Mouse (Mus musculus): ENCODE results near the gene Egfl8. TPM values are rescaled to one million over a fixed set of nuclear protein-coding genes. Genes with fewer than 3 reads are reported as not detected.

Gene Egfl8
- polyA plus RNA-seq, 1 experiment from 2014 or later = 6.0 TPM

- no peak; the same call in 1 of the 2 replicates for ATAC-seq (ENCODE audit: low FRiP score, low TSS enrichment)
- WGBS = 21% methylated on average over 6 of the region's 6 CpGs
- Histone ChIP-seq H3K4me2 (replicated peaks; ENCODE audit: low read depth, low read length) (no peak overlapping the region), H3K36me3 (ENCODE audit: insufficient read depth, low read length) (peaks cover 56% of the 10 kb centered on the region), H3K9me3 (ENCODE audit: low read length) (no peaks in the 10 kb centered on the region), H3K4me1 (ENCODE audit: insufficient read depth, low read length) (no peaks in the 10 kb centered on the region), H3K9ac (replicated peaks; ENCODE audit: low read length) (no peak overlapping the region), H3K27me3 (ENCODE audit: insufficient read depth, low read length) (no peaks in the 10 kb centered on the region), H3K4me3 (ENCODE audit: low read length) (no peak overlapping the region), H3K27ac (ENCODE audit: low read length) (no peak overlapping the region)
These were observed 3.2 kb upstream of the Egfl8 start for GRCm38 (mm10) chr17:34618999-34619398.

DNA sequence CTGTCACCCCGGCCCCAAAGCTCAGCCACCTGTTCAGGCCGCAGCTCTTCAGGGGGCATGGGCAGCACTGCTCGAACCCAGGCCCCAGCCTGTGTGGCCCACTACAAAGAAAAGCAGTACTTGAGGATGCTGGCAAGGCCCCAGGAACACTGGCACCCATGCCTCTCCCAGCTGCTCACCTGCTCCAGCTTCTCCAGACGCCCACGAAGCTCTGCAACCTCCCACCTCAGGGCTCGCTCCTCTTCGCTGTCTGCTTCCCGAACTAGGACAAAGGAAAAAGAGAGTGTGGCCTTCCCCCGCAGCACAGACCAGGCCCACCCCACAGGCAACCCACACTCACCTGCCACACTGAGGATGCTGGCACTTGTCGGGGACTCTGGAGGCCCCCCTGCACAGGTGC, 1.9 kb downstream of the Egfl8 start:
- WGBS = 94% methylated on average over 10 of the region's 10 CpGs
- no peak overlapping the region for H3K9ac ChIP-seq (replicated peaks; ENCODE audit: low read length)
- H3K36me3 ChIP-seq (ENCODE audit: insufficient read depth, low read length) = peaks cover 66% of the 10 kb centered on the region
- peaks cover 4% of the 10 kb centered on the region; the same call in 1 of the 2 replicates for H3K4me1 ChIP-seq (ENCODE audit: insufficient read depth, low read length)
- no peak for ATAC-seq (ENCODE audit: low FRiP score, low TSS enrichment)
- no peaks in the 10 kb centered on the region for H3K9me3 ChIP-seq (ENCODE audit: low read length)
- no peak overlapping the region for H3K4me3 ChIP-seq (ENCODE audit: low read length)
- H3K27me3 ChIP-seq (ENCODE audit: insufficient read depth, low read length) = no peaks in the 10 kb centered on the region
- no peak overlapping the region for H3K27ac ChIP-seq (ENCODE audit: low read length)
- H3K4me2 ChIP-seq (replicated peaks; ENCODE audit: low read depth, low read length) = no peak overlapping the region

GRCm38 (mm10) chr17:34613054-34613645, 2.6 kb downstream of the Egfl8 start:
- H3K27me3 ChIP-seq (ENCODE audit: insufficient read depth, low read length) = no peaks in the 10 kb centered on the region
- WGBS = 80% methylated on average over 11 of the region's 11 CpGs

DNA sequence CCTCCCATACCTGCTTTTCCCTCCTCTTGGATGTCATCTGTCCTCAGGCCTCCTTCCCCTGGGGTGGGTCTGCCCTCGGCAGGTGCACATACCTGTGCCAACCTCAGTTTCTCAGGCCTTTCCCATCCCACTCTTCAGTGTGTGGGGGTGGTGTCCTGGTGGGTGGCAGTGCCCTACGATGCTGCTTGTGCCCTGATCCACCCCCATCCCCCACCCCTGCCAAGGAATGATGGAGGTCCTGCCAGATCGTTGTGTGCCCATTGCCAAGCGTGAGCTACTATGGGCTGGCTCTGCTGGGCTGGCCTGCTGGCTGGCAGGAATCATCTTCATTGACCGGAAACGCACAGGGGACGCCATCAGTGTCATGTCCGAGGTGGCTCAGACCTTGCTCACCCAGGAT, 4.7 kb downstream of the Egfl8 start:
- Histone ChIP-seq H3K4me1 (ENCODE audit: insufficient read depth, low read length) (peaks cover 29% of the 10 kb centered on the region), H3K9ac (replicated peaks; ENCODE audit: low read length) (no peak overlapping the region), H3K4me3 (ENCODE audit: low read length) (no peak overlapping the region), H3K27ac (ENCODE audit: low read length) (no peak overlapping the region), H3K36me3 (ENCODE audit: insufficient read depth, low read length) (peaks cover 50% of the 10 kb centered on the region), H3K4me2 (replicated peaks; ENCODE audit: low read depth, low read length) (no peak overlapping the region), H3K27me3 (ENCODE audit: insufficient read depth, low read length) (no peaks in the 10 kb centered on the region), H3K9me3 (ENCODE audit: low read length) (no peaks in the 10 kb centered on the region)
- ATAC-seq (ENCODE audit: low FRiP score, low TSS enrichment) = no peak
- WGBS = 94% methylated on average over 8 of the region's 8 CpGs

More at GRCm38 (mm10) chr17:34613054-34613645, 2.6 kb downstream of the Egfl8 start:
- no peak overlapping the region for H3K4me3 ChIP-seq (ENCODE audit: low read length)
- H3K36me3 ChIP-seq (ENCODE audit: insufficient read depth, low read length) = peaks cover 65% of the 10 kb centered on the region
- no peak overlapping the region for H3K4me2 ChIP-seq (replicated peaks; ENCODE audit: low read depth, low read length)
- ATAC-seq (ENCODE audit: low FRiP score, low TSS enrichment) = no peak
- H3K4me1 ChIP-seq (ENCODE audit: insufficient read depth, low read length) = peaks cover 10% of the 10 kb centered on the region
- H3K9me3 ChIP-seq (ENCODE audit: low read length) = no peaks in the 10 kb centered on the region
- no peak overlapping the region for H3K27ac ChIP-seq (ENCODE audit: low read length)
- H3K9ac ChIP-seq (replicated peaks; ENCODE audit: low read length) = no peak overlapping the region

DNA sequence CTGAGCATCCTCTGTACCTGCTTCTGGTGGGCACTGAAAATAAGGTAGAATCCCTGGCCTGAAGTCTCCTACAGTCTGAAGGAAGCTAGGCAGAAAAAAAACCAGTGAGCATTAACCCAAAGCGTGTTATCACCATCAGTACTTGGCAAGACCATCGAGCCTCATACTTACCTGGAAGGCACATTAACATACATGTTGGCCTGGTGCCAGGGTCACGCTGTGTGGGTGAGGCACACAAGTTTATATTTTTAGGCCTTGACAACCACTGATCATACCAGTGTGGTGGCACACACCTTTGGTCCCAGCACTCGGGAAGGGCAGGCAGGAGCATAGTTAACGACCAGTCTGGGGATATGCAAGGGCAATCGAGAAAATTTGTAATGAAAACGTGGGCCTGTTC, 7.8 kb downstream of the Egfl8 start:
- H3K4me2 ChIP-seq (replicated peaks; ENCODE audit: low read depth, low read length) = no peak overlapping the region
- no peaks in the 10 kb centered on the region for H3K27me3 ChIP-seq (ENCODE audit: insufficient read depth, low read length)
- H3K4me1 ChIP-seq (ENCODE audit: insufficient read depth, low read length) = peaks cover 40% of the 10 kb centered on the region
- peak overlapping the region; percentile 47; the same call in 1 of the 2 replicates for H3K27ac ChIP-seq (ENCODE audit: low read length)
- no peaks in the 10 kb centered on the region for H3K9me3 ChIP-seq (ENCODE audit: low read length)
- H3K9ac ChIP-seq (replicated peaks; ENCODE audit: low read length) = no peak overlapping the region; the same call in 1 of the 2 replicates
- WGBS = 67% methylated on average over 7 of the region's 7 CpGs
- peaks cover 26% of the 10 kb centered on the region for H3K36me3 ChIP-seq (ENCODE audit: insufficient read depth, low read length)
- no peak for ATAC-seq (ENCODE audit: low FRiP score, low TSS enrichment)
- H3K4me3 ChIP-seq (ENCODE audit: low read length) = no peak overlapping the region

DNA sequence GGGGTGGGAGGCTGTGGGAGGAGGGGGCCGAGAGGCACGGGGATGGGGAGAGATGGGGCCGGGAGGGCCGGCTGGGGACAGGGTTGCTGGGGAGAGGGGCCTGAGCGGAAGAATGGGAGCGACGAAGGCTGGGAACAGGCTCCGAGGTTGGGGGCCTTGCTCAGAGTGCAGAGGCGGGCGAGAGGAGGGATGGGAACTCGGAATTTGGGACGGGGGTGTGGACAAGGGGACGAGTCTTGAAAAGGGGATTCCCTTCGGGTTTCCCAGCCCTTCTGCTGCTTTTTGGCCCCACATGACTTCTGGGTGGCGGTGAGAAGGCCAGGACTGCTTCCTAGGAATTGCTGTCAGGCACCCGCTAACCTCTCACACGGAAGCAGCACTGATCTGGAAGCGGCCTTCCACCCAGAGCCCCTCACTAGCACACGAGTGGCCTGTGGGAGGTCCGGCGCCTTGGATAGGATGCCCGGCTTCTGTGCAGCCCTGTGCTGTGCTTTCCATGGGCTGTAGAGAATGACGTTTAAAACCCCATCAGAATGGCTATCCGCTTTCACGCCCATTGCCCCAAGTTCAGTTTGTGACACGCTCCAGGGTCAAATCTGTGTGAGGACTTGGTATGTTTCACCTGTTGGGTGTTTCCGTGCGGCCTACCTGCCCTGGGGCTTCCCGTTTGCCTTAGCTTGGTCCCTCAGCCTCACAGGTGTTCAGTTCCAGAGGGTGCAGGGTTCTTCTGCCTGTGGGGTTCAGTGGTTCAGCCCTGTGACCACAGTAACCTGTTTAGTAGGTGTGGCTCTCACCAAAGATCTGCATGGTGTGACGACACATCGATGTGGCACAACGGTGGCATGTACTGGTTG, 9.4 kb downstream of the Egfl8 start:
- Histone ChIP-seq H3K27ac (ENCODE audit: low read length) (peak overlapping the region; percentile 97), H3K27me3 (ENCODE audit: insufficient read depth, low read length) (no peaks in the 10 kb centered on the region), H3K4me2 (replicated peaks; ENCODE audit: low read depth, low read length) (peak overlapping the region; percentile 89), H3K9me3 (ENCODE audit: low read length) (no peaks in the 10 kb centered on the region), H3K9ac (replicated peaks; ENCODE audit: low read length) (peak overlapping the region; percentile 90), H3K36me3 (ENCODE audit: insufficient read depth, low read length) (peaks cover 16% of the 10 kb centered on the region; the same call in 1 of the 2 replicates), H3K4me3 (ENCODE audit: low read length) (peak overlapping the region; percentile 64), H3K4me1 (ENCODE audit: insufficient read depth, low read length) (peaks cover 50% of the 10 kb centered on the region)
- 10% methylated on average over 32 of the region's 32 CpGs for WGBS
- no peak for ATAC-seq (ENCODE audit: low FRiP score, low TSS enrichment)

DNA sequence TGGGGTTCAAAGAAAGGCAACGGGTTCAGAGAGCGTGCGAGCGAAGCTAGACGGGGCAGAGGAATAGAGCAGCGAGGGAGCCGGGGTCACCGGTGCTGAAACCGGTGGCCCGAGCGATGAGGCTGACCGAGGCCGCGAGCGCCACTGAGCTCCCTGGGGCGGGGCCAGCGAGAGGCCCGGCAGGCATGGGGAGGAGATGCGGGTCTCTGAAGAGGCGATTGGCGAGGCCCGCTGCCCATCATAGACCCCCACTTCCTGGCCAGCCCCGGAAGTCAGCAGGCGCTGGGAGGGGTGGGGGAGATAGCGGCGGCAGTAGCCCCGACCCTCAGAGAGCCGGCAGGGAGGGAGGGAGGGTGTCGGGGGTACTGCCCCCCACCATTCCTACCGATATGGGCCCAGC, 10.2 kb downstream of the Egfl8 start:
- peak; percentile 46 for ATAC-seq (ENCODE audit: low FRiP score, low TSS enrichment)
- peak overlapping the region; percentile 64 for H3K4me3 ChIP-seq (ENCODE audit: low read length)
- WGBS = under 1% methylated on average over 26 of the region's 30 CpGs

DNA sequence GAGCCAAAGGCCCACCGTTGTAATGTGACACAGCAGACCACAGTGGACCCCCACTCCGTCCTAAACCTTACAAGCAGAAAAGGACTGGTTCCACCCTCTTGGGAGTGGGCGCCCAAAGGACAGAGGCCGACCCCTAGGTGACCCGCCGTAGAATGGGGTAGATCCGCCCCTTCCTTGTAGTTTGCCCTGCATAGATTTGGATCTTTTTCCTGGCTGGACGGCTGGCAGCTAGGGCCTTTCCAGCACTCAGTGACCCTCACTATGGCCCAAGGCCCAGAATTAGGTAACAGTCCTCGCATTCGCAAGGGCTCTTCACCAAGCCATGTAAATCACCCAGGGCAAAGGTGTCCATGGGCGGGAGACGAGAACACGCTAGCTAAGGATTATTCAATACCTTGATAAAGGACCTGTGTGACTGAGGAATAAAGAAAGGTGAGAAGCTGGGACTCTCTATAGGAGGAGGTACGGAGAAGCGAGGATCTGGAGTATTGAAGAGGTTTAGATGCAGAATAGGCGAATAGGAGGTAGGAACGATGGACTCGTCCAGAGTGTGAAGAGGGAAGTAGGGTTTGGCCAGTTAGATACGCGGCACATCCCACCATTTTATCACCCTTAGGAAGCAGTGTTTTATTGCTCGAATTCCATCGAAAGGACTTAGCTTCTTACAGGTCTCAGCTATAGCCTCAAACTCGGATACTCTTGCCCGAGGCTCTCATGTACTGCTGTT, 11.1 kb downstream of the Egfl8 start:
- H3K36me3 ChIP-seq (ENCODE audit: insufficient read depth, low read length) = peaks cover 13% of the 10 kb centered on the region
- peak overlapping the region; percentile 90 for H3K9ac ChIP-seq (replicated peaks; ENCODE audit: low read length)
- H3K27me3 ChIP-seq (ENCODE audit: insufficient read depth, low read length) = no peaks in the 10 kb centered on the region
- H3K4me2 ChIP-seq (replicated peaks; ENCODE audit: low read depth, low read length) = peak overlapping the region; percentile 89
- no peaks in the 10 kb centered on the region for H3K9me3 ChIP-seq (ENCODE audit: low read length)
- 10% methylated on average over 24 of the region's 24 CpGs for WGBS
- H3K27ac ChIP-seq (ENCODE audit: low read length) = peak overlapping the region; percentile 97
- H3K4me1 ChIP-seq (ENCODE audit: insufficient read depth, low read length) = peaks cover 50% of the 10 kb centered on the region
- no peak; the same call in none of the 2 replicates for ATAC-seq (ENCODE audit: low FRiP score, low TSS enrichment)
- peak overlapping the region; percentile 64 for H3K4me3 ChIP-seq (ENCODE audit: low read length)

More for the DNA sequence above, 10.2 kb downstream of the Egfl8 start:
- Histone ChIP-seq H3K9ac (replicated peaks; ENCODE audit: low read length) (peak overlapping the region; percentile 90), H3K9me3 (ENCODE audit: low read length) (no peaks in the 10 kb centered on the region), H3K4me1 (ENCODE audit: insufficient read depth, low read length) (peaks cover 50% of the 10 kb centered on the region), H3K27ac (ENCODE audit: low read length) (peak overlapping the region; percentile 97), H3K27me3 (ENCODE audit: insufficient read depth, low read length) (no peaks in the 10 kb centered on the region), H3K36me3 (ENCODE audit: insufficient read depth, low read length) (peaks cover 12% of the 10 kb centered on the region), H3K4me2 (replicated peaks; ENCODE audit: low read depth, low read length) (peak overlapping the region; percentile 89)

GRCm38 (mm10) chr17:34604061-34604508, 11.7 kb downstream of the Egfl8 start, which contains the start of gene Agpat1:
Gene Agpat1 (plus strand): TSS chr17:34604262.
- no peaks in the 10 kb centered on the region for H3K9me3 ChIP-seq (ENCODE audit: low read length)
- H3K9ac ChIP-seq (replicated peaks; ENCODE audit: low read length) = peak within 1 kb of the TSS; percentile 90
- 0% methylated on average over 35 of the region's 35 CpGs for WGBS
- peaks cover 13% of the 10 kb centered on the region for H3K36me3 ChIP-seq (ENCODE audit: insufficient read depth, low read length)
- peak within 1 kb of the TSS; percentile 97 for H3K27ac ChIP-seq (ENCODE audit: low read length)
- no peaks in the 10 kb centered on the region for H3K27me3 ChIP-seq (ENCODE audit: insufficient read depth, low read length)
- peak within 1 kb of the TSS; percentile 70 for H3K4me3 ChIP-seq (ENCODE audit: low read length)
- peak within 1 kb of the TSS; percentile 89 for H3K4me2 ChIP-seq (replicated peaks; ENCODE audit: low read depth, low read length)
- ATAC-seq (ENCODE audit: low FRiP score, low TSS enrichment) = peak; percentile 92
- peaks cover 51% of the 10 kb centered on the region for H3K4me1 ChIP-seq (ENCODE audit: insufficient read depth, low read length)
